Mouse (Mus musculus): Measurements from ENCODE around the gene Enam. TPM values are rescaled to one million over a fixed set of nuclear protein-coding genes. Genes with fewer than 3 reads are reported as not detected.

Enam gene
- total RNA-seq, 1 experiment, result not detected

DNA sequence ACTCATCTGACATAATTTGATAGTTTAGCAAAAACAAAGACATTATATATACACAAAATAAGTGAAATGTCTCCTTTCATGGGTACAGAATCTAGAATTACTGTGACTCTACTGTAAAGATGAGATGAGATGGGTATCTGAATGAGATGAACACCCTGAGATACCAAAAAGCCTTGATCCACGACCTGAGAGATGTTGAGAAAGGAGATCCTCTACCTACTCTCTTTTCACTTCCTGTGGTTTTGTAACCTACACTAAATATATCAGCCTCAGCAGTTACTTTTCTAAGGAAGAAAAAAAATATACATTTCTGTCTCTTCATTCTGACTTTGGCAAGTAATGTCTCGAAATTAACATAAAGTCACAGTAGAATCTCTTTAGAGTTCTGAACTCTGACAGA is 1.2 kb downstream of the Enam start:
- in situ Hi-C loops (cut with MboI; ENCODE audit: low sequenced_read_pairs in 2 of 2, unreplicated experiment in 2 of 2), result no loop called here
- no peak for TF ChIP-seq HCFC1 (IDR thresholded peaks at IDR 0.05; ENCODE audit: borderline replicate concordance, insufficient read depth, low read length)
- no peak for TF ChIP-seq ZNF384 (IDR thresholded peaks at IDR 0.05; ENCODE audit: low read depth, low read length)
- TF ChIP-seq ZC3H11A (IDR thresholded peaks at IDR 0.05; ENCODE audit: borderline replicate concordance, low read depth, low read length), result no peak
- no peak for TF ChIP-seq MAFK (IDR thresholded peaks at IDR 0.05; ENCODE audit: insufficient read depth, low read depth, low read length)
- TF ChIP-seq CHD2 (IDR thresholded peaks at IDR 0.05; ENCODE audit: low read depth, low read length), result no peak
- Histone ChIP-seq H3K27ac (ENCODE audit: insufficient read depth, low read depth, low read length, poor library complexity, severe bottlenecking) (no peak overlapping the region), H3K9ac (ENCODE audit: insufficient read depth, low read depth, low read length, poor library complexity, severe bottlenecking) (no peak overlapping the region), H3K4me3 (ENCODE audit: insufficient read depth in 1 of 2, low read depth in 1 of 2, low read length in 2 of 2, poor library complexity in 1 of 2, severe bottlenecking in 1 of 2) (no peak overlapping the region), H3K36me3 (ENCODE audit: control insufficient read depth, insufficient read depth, low read length, poor library complexity, severe bottlenecking) (no peaks in the 10 kb centered on the region), H3K9me3 (ENCODE audit: control insufficient read depth, insufficient read depth, low read depth, low read length) (no peaks in the 10 kb centered on the region), H3K4me1 (ENCODE audit: control insufficient read depth in 2 of 2, insufficient read depth in 2 of 2, low read length in 2 of 2, poor library complexity in 1 of 2) (no peaks in the 10 kb centered on the region)
- no peak for DNase-seq (ENCODE audit: low read depth, low spot score)

GRCm38 (mm10) chr5:88491111-88491510 is 3.3 kb downstream of the Enam start:
- no peak for DNase-seq (ENCODE audit: low read depth, low spot score)
- Histone ChIP-seq H3K36me3 (ENCODE audit: control insufficient read depth, insufficient read depth, low read length, poor library complexity, severe bottlenecking) (no peaks in the 10 kb centered on the region), H3K9me3 (ENCODE audit: control insufficient read depth, insufficient read depth, low read depth, low read length) (no peaks in the 10 kb centered on the region), H3K9ac (ENCODE audit: insufficient read depth, low read depth, low read length, poor library complexity, severe bottlenecking) (no peak overlapping the region), H3K4me3 (ENCODE audit: insufficient read depth in 1 of 2, low read depth in 1 of 2, low read length in 2 of 2, poor library complexity in 1 of 2, severe bottlenecking in 1 of 2) (no peak overlapping the region), H3K27ac (ENCODE audit: insufficient read depth, low read depth, low read length, poor library complexity, severe bottlenecking) (no peak overlapping the region), H3K4me1 (ENCODE audit: control insufficient read depth in 2 of 2, insufficient read depth in 2 of 2, low read length in 2 of 2, poor library complexity in 1 of 2) (no peaks in the 10 kb centered on the region)
- TF ChIP-seq ZC3H11A (IDR thresholded peaks at IDR 0.05; ENCODE audit: borderline replicate concordance, low read depth, low read length) (no peak), MAFK (IDR thresholded peaks at IDR 0.05; ENCODE audit: insufficient read depth, low read depth, low read length) (no peak), ZNF384 (IDR thresholded peaks at IDR 0.05; ENCODE audit: low read depth, low read length) (no peak), CHD2 (IDR thresholded peaks at IDR 0.05; ENCODE audit: low read depth, low read length) (no peak), HCFC1 (IDR thresholded peaks at IDR 0.05; ENCODE audit: borderline replicate concordance, insufficient read depth, low read length) (no peak)
- in situ Hi-C loops (cut with MboI; ENCODE audit: low sequenced_read_pairs in 2 of 2, unreplicated experiment in 2 of 2), result no loop called here

DNA sequence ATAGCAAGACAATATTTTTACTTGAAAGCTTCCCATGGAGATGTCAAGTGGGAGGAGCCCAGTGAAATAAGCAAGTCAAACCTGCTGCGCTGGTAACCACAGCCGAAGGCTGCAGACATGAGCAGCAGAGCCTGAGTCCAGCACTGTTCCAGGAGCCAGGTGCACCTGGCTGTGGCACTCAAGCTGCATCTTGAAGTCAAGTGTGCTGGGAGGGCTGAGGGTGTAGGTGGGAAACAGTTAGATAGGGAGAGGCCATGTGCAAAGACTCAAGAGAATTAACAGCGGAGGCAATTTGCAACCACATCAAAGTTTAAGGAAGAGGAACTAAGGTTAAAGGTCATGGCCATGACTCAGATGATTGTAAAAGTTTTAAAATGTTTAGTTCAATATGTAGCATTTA is 12.0 kb downstream of the Enam start:
- in situ Hi-C loops (cut with MboI; ENCODE audit: low sequenced_read_pairs in 2 of 2, unreplicated experiment in 2 of 2), result no loop called here
- H3K36me3 ChIP-seq (ENCODE audit: control insufficient read depth, insufficient read depth, low read length, poor library complexity, severe bottlenecking), result no peaks in the 10 kb centered on the region
- no peak for DNase-seq (ENCODE audit: low read depth, low spot score)
- no peak for TF ChIP-seq HCFC1 (IDR thresholded peaks at IDR 0.05; ENCODE audit: borderline replicate concordance, insufficient read depth, low read length)
- no peak for TF ChIP-seq ZC3H11A (IDR thresholded peaks at IDR 0.05; ENCODE audit: borderline replicate concordance, low read depth, low read length)
- TF ChIP-seq CHD2 (IDR thresholded peaks at IDR 0.05; ENCODE audit: low read depth, low read length), result no peak
- no peak for TF ChIP-seq MAFK (IDR thresholded peaks at IDR 0.05; ENCODE audit: insufficient read depth, low read depth, low read length)
- TF ChIP-seq ZNF384 (IDR thresholded peaks at IDR 0.05; ENCODE audit: low read depth, low read length), result no peak
- H3K27ac ChIP-seq (ENCODE audit: insufficient read depth, low read depth, low read length, poor library complexity, severe bottlenecking), result no peak overlapping the region
- no peak overlapping the region for H3K9ac ChIP-seq (ENCODE audit: insufficient read depth, low read depth, low read length, poor library complexity, severe bottlenecking)
- no peaks in the 10 kb centered on the region for H3K4me1 ChIP-seq (ENCODE audit: control insufficient read depth in 2 of 2, insufficient read depth in 2 of 2, low read length in 2 of 2, poor library complexity in 1 of 2)
- H3K9me3 ChIP-seq (ENCODE audit: control insufficient read depth, insufficient read depth, low read depth, low read length), result no peaks in the 10 kb centered on the region
- H3K4me3 ChIP-seq (ENCODE audit: insufficient read depth in 1 of 2, low read depth in 1 of 2, low read length in 2 of 2, poor library complexity in 1 of 2, severe bottlenecking in 1 of 2), result no peak overlapping the region

DNA sequence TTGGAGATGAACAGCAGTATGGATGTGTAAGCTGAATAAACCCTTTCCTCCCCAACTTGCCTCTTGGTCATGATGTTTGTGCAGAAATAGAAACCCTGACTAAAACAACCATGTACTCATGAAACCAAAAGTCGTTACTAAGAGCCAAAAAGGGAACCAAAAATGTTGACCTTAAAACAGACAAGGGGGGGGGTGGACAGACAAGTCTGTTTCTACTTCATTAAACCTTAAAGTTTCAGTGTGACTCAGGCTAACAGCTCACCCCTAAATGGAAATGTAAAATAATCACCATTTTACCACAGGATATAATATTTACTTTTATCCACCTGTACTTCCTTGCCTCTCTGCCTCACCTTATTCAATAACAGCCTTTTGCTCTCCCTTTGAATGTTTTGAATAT is 20.8 kb downstream of the Enam start:
- in situ Hi-C loops (cut with MboI; ENCODE audit: low sequenced_read_pairs in 2 of 2, unreplicated experiment in 2 of 2), result no loop called here
- TF ChIP-seq HCFC1 (IDR thresholded peaks at IDR 0.05; ENCODE audit: borderline replicate concordance, insufficient read depth, low read length), result no peak
- no peak for TF ChIP-seq MAFK (IDR thresholded peaks at IDR 0.05; ENCODE audit: insufficient read depth, low read depth, low read length)
- TF ChIP-seq ZC3H11A (IDR thresholded peaks at IDR 0.05; ENCODE audit: borderline replicate concordance, low read depth, low read length), result no peak
- TF ChIP-seq CHD2 (IDR thresholded peaks at IDR 0.05; ENCODE audit: low read depth, low read length), result no peak
- TF ChIP-seq ZNF384 (IDR thresholded peaks at IDR 0.05; ENCODE audit: low read depth, low read length), result no peak

GRCm38 (mm10) chr5:88508990-88509389 is 21.2 kb downstream of the Enam start:
- no peaks in the 10 kb centered on the region for H3K9me3 ChIP-seq (ENCODE audit: control insufficient read depth, insufficient read depth, low read depth, low read length)
- no peaks in the 10 kb centered on the region for H3K36me3 ChIP-seq (ENCODE audit: control insufficient read depth, insufficient read depth, low read length, poor library complexity, severe bottlenecking)
- no peak overlapping the region for H3K27ac ChIP-seq (ENCODE audit: insufficient read depth, low read depth, low read length, poor library complexity, severe bottlenecking)
- in situ Hi-C loops (cut with MboI; ENCODE audit: low sequenced_read_pairs in 2 of 2, unreplicated experiment in 2 of 2), result no loop called here
- H3K4me3 ChIP-seq (ENCODE audit: insufficient read depth in 1 of 2, low read depth in 1 of 2, low read length in 2 of 2, poor library complexity in 1 of 2, severe bottlenecking in 1 of 2), result no peak overlapping the region
- H3K4me1 ChIP-seq (ENCODE audit: control insufficient read depth in 2 of 2, insufficient read depth in 2 of 2, low read length in 2 of 2, poor library complexity in 1 of 2), result no peaks in the 10 kb centered on the region
- DNase-seq (ENCODE audit: low read depth, low spot score), result no peak
- H3K9ac ChIP-seq (ENCODE audit: insufficient read depth, low read depth, low read length, poor library complexity, severe bottlenecking), result no peak overlapping the region
- TF ChIP-seq ZC3H11A (IDR thresholded peaks at IDR 0.05; ENCODE audit: borderline replicate concordance, low read depth, low read length), result no peak
- no peak for TF ChIP-seq MAFK (IDR thresholded peaks at IDR 0.05; ENCODE audit: insufficient read depth, low read depth, low read length)

More for the DNA sequence above, 20.8 kb downstream of the Enam start:
- Histone ChIP-seq H3K27ac (ENCODE audit: insufficient read depth, low read depth, low read length, poor library complexity, severe bottlenecking) (no peak overlapping the region), H3K9me3 (ENCODE audit: control insufficient read depth, insufficient read depth, low read depth, low read length) (no peaks in the 10 kb centered on the region), H3K36me3 (ENCODE audit: control insufficient read depth, insufficient read depth, low read length, poor library complexity, severe bottlenecking) (no peaks in the 10 kb centered on the region), H3K4me3 (ENCODE audit: insufficient read depth in 1 of 2, low read depth in 1 of 2, low read length in 2 of 2, poor library complexity in 1 of 2, severe bottlenecking in 1 of 2) (no peak overlapping the region), H3K4me1 (ENCODE audit: control insufficient read depth in 2 of 2, insufficient read depth in 2 of 2, low read length in 2 of 2, poor library complexity in 1 of 2) (no peaks in the 10 kb centered on the region), H3K9ac (ENCODE audit: insufficient read depth, low read depth, low read length, poor library complexity, severe bottlenecking) (no peak overlapping the region)
- DNase-seq (ENCODE audit: low read depth, low spot score), result no peak
